Mouse (Mus musculus) skeletal muscle tissue, postnatal 0 days (tissue): ENCODE data around the gene Duxbl3. TPM values are rescaled to one million over a fixed set of nuclear protein-coding genes. Genes with fewer than 3 reads are reported as not detected.

Source experiments
- polyA plus RNA-seq: library from polyadenylated mRNA; unstranded; fragments of >200 nt; fragmentation: Nextera tagmentation; extraction: Ambion mirVana; gene quantifications from 2 replicates; pipeline ENCODE4 v1.2.1, GENCODE M21; 2015

The Duxbl3 gene
- 1.4 and 1.9 TPM in 2 replicates for polyA plus RNA-seq

DNA sequence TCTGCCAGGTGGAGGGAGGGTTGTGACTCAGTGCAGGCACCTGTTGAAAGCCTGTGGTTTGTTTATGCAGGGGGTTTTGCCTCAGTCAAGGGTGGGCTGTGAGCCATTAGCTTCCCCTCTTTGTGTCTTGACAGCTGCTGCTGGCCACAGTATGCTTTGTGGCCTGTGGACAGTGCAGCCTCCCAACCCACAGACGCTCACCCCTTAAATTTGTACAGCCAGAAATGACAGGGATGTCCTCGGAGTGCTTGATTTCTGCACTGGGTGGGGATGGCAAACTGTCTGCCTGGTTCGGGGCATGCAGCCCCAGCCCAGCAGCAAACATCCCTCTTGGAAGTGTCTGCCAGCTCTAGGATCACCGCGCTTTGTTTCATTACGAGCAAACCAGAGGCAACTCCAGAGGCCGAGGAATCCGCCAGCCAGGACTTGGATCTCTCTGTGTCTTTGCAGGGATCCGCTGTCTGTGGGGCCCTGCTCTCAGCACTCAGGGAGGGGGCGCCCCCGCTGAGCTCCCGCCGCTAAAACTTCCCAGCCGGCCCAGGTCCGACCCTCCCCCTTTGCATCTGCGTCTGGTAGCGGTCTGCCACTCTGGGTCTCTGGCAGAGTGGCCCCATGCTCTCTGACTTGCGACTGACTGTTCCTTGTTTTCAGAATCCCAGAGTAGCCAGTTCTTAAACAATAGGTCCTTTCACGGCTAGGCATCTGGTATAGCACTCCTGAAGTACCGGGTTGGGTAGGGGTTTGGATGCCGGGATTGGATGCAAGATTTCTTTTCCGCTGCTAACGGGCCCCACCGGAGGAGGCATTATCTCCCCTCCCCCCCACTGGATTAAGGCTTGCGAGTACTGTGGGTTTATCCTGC lies at the start of gene Duxbl3:
TSS of gene Duxbl3 (plus strand) at position 207 of the 862 bp plus-strand sequence.

Other genes with a start within 250 kb of the Duxbl3 start
- 85.2 and 92.5 TPM in 2 replicates for gene Gm9780, start 215.3 kb upstream of the Duxbl3 start, polyA plus RNA-seq
- gene Tmem254c, start 190.6 kb upstream of the Duxbl3 start, polyA plus RNA-seq: 20.6 and 23.9 TPM in 2 replicates
- not detected in 2 replicates for gene Cphx2, start 176.4 kb upstream of the Duxbl3 start, polyA plus RNA-seq
- not detected in 2 replicates for gene Cphx3, start 175.7 kb upstream of the Duxbl3 start, polyA plus RNA-seq
- gene Duxbl2, start 139.6 kb upstream of the Duxbl3 start, polyA plus RNA-seq: 0.94 TPM in 1 of 2 replicates, not detected in the other
- 81.8 and 114 TPM in 2 replicates for gene Plac9b, start 75.5 kb upstream of the Duxbl3 start, polyA plus RNA-seq
- 12.2 and 17.6 TPM in 2 replicates for gene Tmem254b, start 50.9 kb upstream of the Duxbl3 start, polyA plus RNA-seq